Mouse (Mus musculus): ENCODE measurements around the gene Hes3. TPM values are rescaled to one million over a fixed set of nuclear protein-coding genes. Genes with fewer than 3 reads are reported as not detected.

The Hes3 gene
- polyA plus RNA-seq, 1 experiment from 2014 or later: 1.2 TPM

DNA sequence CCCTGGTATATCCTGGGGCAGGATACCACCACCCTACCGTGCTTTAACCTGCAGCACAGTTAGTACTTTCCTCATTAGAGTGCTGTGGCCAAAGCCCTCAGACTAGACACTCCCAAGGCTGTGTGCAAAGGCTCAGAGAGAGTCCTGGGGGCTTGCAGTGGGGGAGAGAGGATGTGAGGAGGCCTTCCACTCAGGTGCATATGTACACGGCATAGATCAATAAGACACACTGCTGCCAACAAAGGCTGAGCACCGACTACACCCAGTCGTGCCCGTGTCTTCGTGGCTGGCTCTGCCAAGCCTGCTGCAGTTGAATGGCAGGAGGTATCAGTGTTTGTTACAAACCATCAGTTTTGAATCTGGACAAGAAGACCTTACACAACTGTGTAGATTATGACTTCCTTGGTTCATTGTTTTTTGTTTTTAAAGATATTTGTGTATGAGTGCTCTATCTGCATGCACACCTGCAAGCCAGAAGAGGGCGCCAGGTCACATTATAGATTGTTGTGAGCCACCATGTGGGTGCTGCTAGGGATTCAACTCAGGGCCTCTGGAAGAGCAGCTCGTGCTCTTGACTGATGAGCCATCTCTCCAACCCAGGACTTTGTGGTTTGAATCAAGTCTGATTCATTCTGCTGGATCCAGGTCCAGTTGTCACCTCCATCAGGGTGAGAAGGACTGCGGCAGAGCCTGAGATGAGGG lies 26.4 kb downstream of the Hes3 start:
- Histone ChIP-seq H3K27me3 (peaks cover 9% of the 10 kb centered on the region; the same call in 1 of the 2 replicates), H3K4me1 (peaks cover 35% of the 10 kb centered on the region), H3K9me3 (replicated peaks) (no peaks in the 10 kb centered on the region), H3K27ac (no peak overlapping the region), H3K9ac (no peak overlapping the region), H3K36me3 (0 out of 2 replicates have a peak, but pooled peaks cover 4% of the 10 kb centered on the region), H3K4me3 (no peak overlapping the region), H3K4me2 (replicated peaks) (no peak overlapping the region)
- WGBS: 89% methylated on average over 9 of the region's 9 CpGs
- no peak for ATAC-seq (ENCODE audit: low FRiP score)

DNA sequence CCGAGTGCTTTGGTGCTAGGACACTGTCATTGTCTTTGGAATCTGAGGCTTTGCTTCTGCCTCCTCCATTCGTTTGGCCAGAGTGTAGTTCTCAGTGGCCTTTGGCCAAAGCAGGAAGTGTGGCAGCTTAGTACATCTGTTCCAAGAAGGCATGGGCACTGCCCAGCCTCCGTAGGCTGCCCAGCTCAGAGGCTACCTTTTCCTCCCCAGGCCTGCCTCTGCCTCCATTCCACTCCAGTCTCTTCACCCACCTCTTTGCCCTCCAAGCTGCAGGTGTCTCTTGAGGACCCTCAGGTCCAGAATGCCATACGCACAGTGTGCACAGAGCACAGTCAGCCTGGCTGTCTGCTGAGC lies 27.3 kb downstream of the Hes3 start:
- 0 out of 2 replicates have a peak, but pooled peaks cover 4% of the 10 kb centered on the region for H3K36me3 ChIP-seq
- no peak overlapping the region for H3K4me3 ChIP-seq
- no peak for ATAC-seq (ENCODE audit: low FRiP score)
- H3K4me2 ChIP-seq (replicated peaks): no peak overlapping the region
- H3K9me3 ChIP-seq (replicated peaks): no peaks in the 10 kb centered on the region
- H3K9ac ChIP-seq: 0 out of 2 replicates have a peak overlapping the region, but pooled peaks have one; percentile 38
- peaks cover under 1% of the 10 kb centered on the region; the same call in 1 of the 2 replicates for H3K27me3 ChIP-seq
- WGBS: 44% methylated on average over 4 of the region's 4 CpGs
- no peak overlapping the region for H3K27ac ChIP-seq
- peaks cover 35% of the 10 kb centered on the region for H3K4me1 ChIP-seq

DNA sequence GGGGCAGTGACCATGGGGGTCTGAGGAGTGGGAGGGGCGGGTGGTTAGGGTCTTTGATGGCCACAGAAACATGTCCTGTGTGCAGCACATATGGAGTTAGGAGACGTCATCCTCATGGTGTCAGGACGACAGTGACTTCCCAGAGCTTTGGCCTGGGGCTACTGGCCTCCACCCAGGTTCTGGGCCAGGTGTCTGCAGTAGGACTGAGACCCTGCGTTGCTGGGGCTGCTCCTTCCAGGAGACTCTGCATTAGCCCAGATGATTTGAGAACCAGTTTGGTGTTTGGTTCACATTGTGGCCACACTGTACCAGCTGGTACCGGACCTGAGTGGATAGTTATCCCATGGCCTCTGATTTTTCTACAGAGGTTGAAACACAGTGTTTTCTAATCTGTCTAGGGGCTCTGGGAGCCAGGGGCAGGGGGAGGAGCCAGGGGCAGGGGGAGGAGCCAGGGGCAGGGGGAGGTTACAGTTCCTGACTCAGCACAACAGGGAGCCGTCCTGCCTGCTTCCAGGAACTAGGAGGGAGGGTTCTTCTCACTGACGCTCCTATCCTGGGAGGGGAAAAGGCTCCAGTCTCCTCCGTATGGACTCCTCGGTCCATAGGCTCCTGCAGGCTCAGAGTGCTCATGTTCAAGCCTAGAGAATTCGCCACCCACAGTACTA lies 27.8 kb downstream of the Hes3 start:
- Histone ChIP-seq H3K4me2 (replicated peaks) (no peak overlapping the region), H3K36me3 (0 out of 2 replicates have a peak, but pooled peaks cover 4% of the 10 kb centered on the region), H3K9me3 (replicated peaks) (no peaks in the 10 kb centered on the region), H3K4me3 (no peak overlapping the region), H3K9ac (0 out of 2 replicates have a peak overlapping the region, but pooled peaks have one; percentile 38), H3K4me1 (peaks cover 35% of the 10 kb centered on the region), H3K27ac (no peak overlapping the region), H3K27me3 (no peaks in the 10 kb centered on the region; the same call in 1 of the 2 replicates)
- WGBS: 23% methylated on average over 10 of the region's 10 CpGs
- ATAC-seq (ENCODE audit: low FRiP score): no peak

DNA sequence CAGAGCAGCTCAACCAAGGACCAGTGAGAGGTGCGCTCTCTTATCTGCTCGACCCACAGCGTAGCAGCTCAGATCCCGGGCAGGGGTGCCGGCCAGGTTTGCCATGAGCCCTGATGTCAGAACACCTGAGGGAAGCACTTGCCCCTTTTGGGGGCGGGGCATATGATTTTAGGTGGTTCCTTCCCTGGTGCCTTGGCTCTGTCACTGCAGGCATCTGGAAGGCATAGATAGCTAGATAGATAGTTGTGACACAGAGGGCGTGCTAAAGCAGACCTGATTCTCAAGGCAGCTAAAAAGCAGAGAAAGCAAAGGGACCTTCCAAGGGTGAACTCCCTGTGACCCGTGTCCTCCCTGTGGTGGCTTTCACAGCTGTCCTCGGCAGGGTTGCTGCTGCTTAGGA lies 28.4 kb downstream of the Hes3 start:
- Histone ChIP-seq H3K4me3 (no peak overlapping the region), H3K4me2 (replicated peaks) (no peak overlapping the region), H3K4me1 (peaks cover 33% of the 10 kb centered on the region), H3K27me3 (no peaks in the 10 kb centered on the region; the same call in 1 of the 2 replicates), H3K9me3 (replicated peaks) (no peaks in the 10 kb centered on the region), H3K36me3 (0 out of 2 replicates have a peak, but pooled peaks cover 4% of the 10 kb centered on the region), H3K27ac (no peak overlapping the region), H3K9ac (no peak overlapping the region)
- no peak for ATAC-seq (ENCODE audit: low FRiP score)
- WGBS: 58% methylated on average over 9 of the region's 9 CpGs

DNA sequence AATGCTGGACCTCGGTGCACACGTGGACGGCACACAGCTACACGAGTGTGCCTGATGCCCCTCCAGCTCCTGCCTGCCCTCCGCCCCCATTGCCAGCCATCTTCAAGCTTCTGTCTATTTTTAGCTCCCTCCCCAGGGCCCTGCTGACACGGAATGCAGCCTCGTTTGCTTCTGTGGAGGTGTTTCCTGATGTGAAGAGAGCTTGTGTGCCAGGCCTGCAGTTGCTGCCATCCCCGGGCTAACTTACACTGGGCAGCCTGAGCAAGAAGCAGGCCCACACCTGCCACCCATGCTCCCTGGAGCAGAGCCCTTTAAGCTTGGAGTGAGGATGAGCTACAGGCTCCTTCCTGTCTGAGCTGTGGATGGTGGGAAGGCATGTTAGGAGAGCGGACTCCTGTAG lies 29.3 kb downstream of the Hes3 start:
- Histone ChIP-seq H3K4me2 (replicated peaks) (no peak overlapping the region), H3K27ac (no peak overlapping the region), H3K4me3 (no peak overlapping the region), H3K27me3 (no peaks in the 10 kb centered on the region; the same call in 1 of the 2 replicates), H3K4me1 (peaks cover 25% of the 10 kb centered on the region), H3K9me3 (replicated peaks) (no peaks in the 10 kb centered on the region), H3K9ac (no peak overlapping the region), H3K36me3 (0 out of 2 replicates have a peak, but pooled peaks cover 4% of the 10 kb centered on the region)
- no peak for ATAC-seq (ENCODE audit: low FRiP score)
- WGBS: 73% methylated on average over 9 of the region's 9 CpGs

DNA sequence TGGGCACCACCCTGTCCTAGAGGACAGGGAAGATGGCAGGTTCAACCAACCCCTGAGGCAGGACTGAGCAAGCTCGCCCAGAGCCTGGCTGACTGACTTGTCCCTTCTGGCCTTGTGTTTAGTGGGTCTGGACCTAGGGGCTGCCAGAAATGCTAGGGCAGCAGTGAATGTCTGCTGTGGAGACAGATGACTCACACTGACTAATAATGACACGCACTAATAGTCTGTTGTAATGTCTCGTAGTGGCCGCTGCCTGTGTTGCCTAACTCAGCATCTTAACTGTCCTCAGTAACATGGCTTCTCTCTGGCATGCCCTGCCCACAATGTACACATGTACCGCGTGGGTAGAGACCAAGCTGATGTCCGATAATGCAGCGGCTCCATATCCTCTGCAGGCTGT lies 31.0 kb downstream of the Hes3 start:
- Histone ChIP-seq H3K4me2 (replicated peaks) (no peak overlapping the region), H3K27ac (no peak overlapping the region), H3K4me3 (no peak overlapping the region), H3K36me3 (0 out of 2 replicates have a peak, but pooled peaks cover 4% of the 10 kb centered on the region), H3K4me1 (peaks cover 20% of the 10 kb centered on the region), H3K9me3 (replicated peaks) (no peaks in the 10 kb centered on the region), H3K27me3 (no peaks in the 10 kb centered on the region; the same call in 1 of the 2 replicates), H3K9ac (no peak overlapping the region)
- ATAC-seq (ENCODE audit: low FRiP score): no peak
- 93% methylated on average over 8 of the region's 8 CpGs for WGBS

DNA sequence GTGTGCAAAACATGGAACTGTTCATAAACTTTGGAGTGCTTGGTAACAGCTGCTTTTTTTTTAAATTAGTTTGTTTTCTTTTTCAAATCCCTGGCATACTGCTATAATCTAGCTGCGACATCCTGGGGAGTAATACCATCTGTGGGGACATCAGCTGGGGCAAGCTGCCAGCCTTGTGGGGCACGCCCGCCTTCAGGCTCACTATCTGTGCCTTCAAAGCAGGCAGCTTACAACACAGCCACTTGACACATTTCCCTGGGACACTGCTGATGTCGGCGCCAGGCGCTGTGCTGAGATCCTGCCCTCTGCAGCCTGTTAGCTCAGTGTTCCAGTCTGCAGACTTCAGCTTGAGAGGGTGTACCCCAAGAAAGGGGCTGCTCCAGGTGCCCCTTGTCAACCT lies 34.4 kb downstream of the Hes3 start:
- H3K36me3 ChIP-seq: 0 out of 2 replicates have a peak, but pooled peaks cover 13% of the 10 kb centered on the region
- no peak overlapping the region for H3K4me2 ChIP-seq (replicated peaks)
- H3K27me3 ChIP-seq: no peaks in the 10 kb centered on the region; the same call in 1 of the 2 replicates
- H3K9ac ChIP-seq: no peak overlapping the region
- H3K4me3 ChIP-seq: no peak overlapping the region
- H3K4me1 ChIP-seq: peaks cover 12% of the 10 kb centered on the region; the same call in 1 of the 2 replicates
- no peak for ATAC-seq (ENCODE audit: low FRiP score)
- WGBS: 68% methylated on average over 6 of the region's 6 CpGs
- H3K9me3 ChIP-seq (replicated peaks): no peaks in the 10 kb centered on the region
- H3K27ac ChIP-seq: no peak overlapping the region

DNA sequence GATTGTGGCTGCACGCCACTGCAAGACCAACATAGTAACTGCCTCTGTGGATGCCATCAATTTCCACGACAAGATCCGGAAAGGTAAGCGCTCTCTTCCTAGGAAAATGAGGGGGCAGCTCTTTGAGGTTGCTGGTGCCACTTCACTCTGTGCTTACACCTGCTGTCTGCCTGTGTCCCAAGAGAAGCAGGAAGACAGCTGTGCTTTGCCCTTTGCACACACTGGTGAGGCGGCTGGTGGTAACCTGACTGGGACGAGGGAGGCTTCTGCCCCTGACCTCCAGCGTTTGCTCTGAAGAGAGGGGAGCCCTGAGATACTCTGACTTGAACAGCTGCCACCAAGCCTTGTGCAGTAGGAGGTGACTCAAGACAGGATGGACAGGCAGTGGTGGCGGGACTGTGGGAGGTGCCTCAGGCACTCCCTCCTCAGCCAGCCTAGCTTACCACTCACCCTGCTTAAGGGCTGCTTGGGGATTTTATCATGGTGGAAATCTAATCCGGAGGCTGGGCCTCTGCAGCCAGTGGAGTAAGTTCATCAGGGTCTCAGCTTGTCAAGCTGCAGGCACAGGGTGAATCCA lies 38.2 kb downstream of the Hes3 start:
- ATAC-seq (ENCODE audit: low FRiP score): no peak
- WGBS: 73% methylated on average over 9 of the region's 9 CpGs

DNA sequence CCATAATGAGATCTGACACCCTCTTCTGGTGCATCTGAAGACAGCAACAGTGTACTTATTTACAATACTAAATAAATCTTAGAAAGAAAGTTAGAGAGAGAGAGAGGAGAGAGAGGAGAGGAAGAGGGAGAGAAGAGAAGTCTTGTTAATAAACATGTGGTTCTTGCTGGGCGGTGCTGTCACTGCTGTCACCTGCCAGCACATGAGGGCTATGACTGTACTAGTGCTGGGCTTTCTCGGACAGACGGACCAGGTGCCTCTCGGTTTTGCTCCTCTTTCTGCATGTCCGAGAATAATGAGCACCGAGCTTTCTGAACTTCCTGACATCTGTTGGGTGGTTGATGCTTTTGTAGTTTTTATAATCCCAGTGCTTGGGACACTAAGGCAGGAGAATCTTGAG lies 40.8 kb downstream of the Hes3 start:
- H3K9ac ChIP-seq: no peak overlapping the region
- no peak overlapping the region for H3K4me3 ChIP-seq
- H3K9me3 ChIP-seq (replicated peaks): no peaks in the 10 kb centered on the region
- no peaks in the 10 kb centered on the region for H3K27me3 ChIP-seq
- ATAC-seq (ENCODE audit: low FRiP score): no peak
- H3K4me2 ChIP-seq (replicated peaks): no peak overlapping the region
- WGBS: 93% methylated on average over 6 of the region's 6 CpGs
- 0 out of 2 replicates have a peak, but pooled peaks cover 8% of the 10 kb centered on the region for H3K36me3 ChIP-seq
- no peak overlapping the region for H3K27ac ChIP-seq
- H3K4me1 ChIP-seq: peaks cover 8% of the 10 kb centered on the region; the same call in 1 of the 2 replicates

More for the DNA sequence above, 38.2 kb downstream of the Hes3 start:
- H3K27ac ChIP-seq: no peak overlapping the region
- peak overlapping the region; percentile 23; the same call in 1 of the 2 replicates for H3K9ac ChIP-seq
- 0 out of 2 replicates have a peak, but pooled peaks cover 8% of the 10 kb centered on the region for H3K36me3 ChIP-seq
- no peak overlapping the region for H3K4me3 ChIP-seq
- H3K27me3 ChIP-seq: no peaks in the 10 kb centered on the region; the same call in 1 of the 2 replicates
- H3K9me3 ChIP-seq (replicated peaks): no peaks in the 10 kb centered on the region
- no peak overlapping the region for H3K4me2 ChIP-seq (replicated peaks)
- H3K4me1 ChIP-seq: peaks cover 8% of the 10 kb centered on the region; the same call in 1 of the 2 replicates

DNA sequence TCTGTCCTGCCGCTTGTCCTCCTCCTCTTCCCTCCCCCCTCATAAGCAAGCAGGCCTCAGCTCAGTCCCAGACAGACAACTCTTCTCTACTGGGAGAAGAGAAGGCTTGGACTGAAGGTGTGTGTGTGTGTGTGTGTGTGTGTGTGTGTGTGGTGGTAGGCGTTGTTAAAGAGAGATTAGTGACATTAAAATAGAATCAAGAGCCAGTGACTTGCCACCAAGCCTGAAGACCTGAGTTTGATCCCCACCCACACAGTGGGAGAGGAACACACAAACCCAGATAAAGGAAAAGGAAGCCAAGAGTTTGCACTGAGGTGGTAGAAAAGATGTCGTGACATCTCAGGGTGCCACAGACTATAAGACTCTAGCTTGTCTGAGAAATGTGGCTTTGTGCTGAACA lies 44.3 kb downstream of the Hes3 start:
- Histone ChIP-seq H3K9ac (no peak overlapping the region), H3K4me3 (no peak overlapping the region), H3K4me2 (replicated peaks) (no peak overlapping the region), H3K27me3 (no peaks in the 10 kb centered on the region), H3K9me3 (replicated peaks) (no peaks in the 10 kb centered on the region), H3K27ac (no peak overlapping the region), H3K36me3 (0 out of 2 replicates have a peak, but pooled peaks cover 5% of the 10 kb centered on the region), H3K4me1 (peaks cover 3% of the 10 kb centered on the region; the same call in 1 of the 2 replicates)
- no peak for ATAC-seq (ENCODE audit: low FRiP score)
- 81% methylated on average over 3 of the region's 3 CpGs for WGBS

DNA sequence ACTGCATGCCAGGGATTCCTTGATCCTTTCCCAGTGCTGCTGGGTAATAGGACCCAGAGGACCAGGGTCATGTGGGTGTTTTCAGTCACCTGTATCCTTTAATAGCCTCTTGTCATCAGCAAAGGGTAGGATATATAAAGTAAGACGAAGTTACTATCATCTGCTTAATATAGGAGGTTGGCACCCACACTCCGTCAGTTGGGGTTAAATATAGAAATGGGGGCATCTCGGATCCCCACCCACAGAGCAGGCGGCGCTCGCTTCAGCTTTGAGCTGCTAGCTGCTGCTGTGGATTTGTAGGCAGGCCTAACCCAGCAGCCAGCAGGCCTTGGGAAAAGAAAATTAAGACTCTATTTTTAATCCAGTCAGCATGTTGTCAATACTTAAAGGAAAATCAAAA lies 45.5 kb downstream of the Hes3 start:
- no peak for ATAC-seq (ENCODE audit: low FRiP score)
- H3K9ac ChIP-seq: no peak overlapping the region
- WGBS: 88% methylated on average over 6 of the region's 6 CpGs

More for the DNA sequence above, 45.5 kb downstream of the Hes3 start:
- Histone ChIP-seq H3K9me3 (replicated peaks) (no peaks in the 10 kb centered on the region), H3K27ac (no peak overlapping the region), H3K4me3 (no peak overlapping the region), H3K4me2 (replicated peaks) (no peak overlapping the region), H3K36me3 (0 out of 2 replicates have a peak, but pooled peaks cover 9% of the 10 kb centered on the region), H3K27me3 (no peaks in the 10 kb centered on the region), H3K4me1 (peaks cover 3% of the 10 kb centered on the region; the same call in 1 of the 2 replicates)
